Mouse (Mus musculus): ENCODE measurements around the gene Tnfsf13b.

GRCm38 (mm10) chr8:10030320-10031060, 24.2 kb downstream of the Tnfsf13b start:
- TF ChIP-seq CTCF (conservative IDR thresholded peaks at IDR 0.05; ENCODE audit: low read length) = no peak
- no peak for TF ChIP-seq NANOG (IDR thresholded peaks at IDR 0.05; ENCODE audit: borderline replicate concordance, low read length)
- no peak for TF ChIP-seq POU5F1 (IDR thresholded peaks at IDR 0.05; ENCODE audit: borderline replicate concordance, low read length)

Data from E14TG2a.4 (cell line).